Mouse (Mus musculus) erythroblast, embryonic 14.5 days (primary cell): ENCODE measurements around the gene Plekha1.

Experiments
- GATA1 ChIP-seq: IDR thresholded peaks from 2 replicates; pipeline ENCODE4 v1.6.1; 2012; ENCODE audit warnings: low read length, inconsistent platforms, mixed read lengths
- TAL1 ChIP-seq: IDR thresholded peaks from 3 replicates; pipeline ENCODE4 v1.6.1; 2012; ENCODE audit warnings: low read length, inconsistent platforms, mixed read lengths

GRCm38 (mm10) chr7:130826343-130826742 is 39.2 kb upstream of the Plekha1 start:
- TF ChIP-seq GATA1 (no peak), TAL1 (no peak)
